Mouse (Mus musculus) forebrain, postnatal 0 days (tissue): ENCODE results near the gene Srf. TPM values are rescaled to one million over a fixed set of nuclear protein-coding genes. Genes with fewer than 3 reads are reported as not detected.
"Not testable (repeated sequence)": the region's sequence is repeated elsewhere in the genome, so short reads cannot be mapped to it uniquely, and the experiment has no call there.

Experiments used
- ATAC-seq: fragments of 200-750 bp; cut with Nextera tagmentation; 2 replicates; pipeline ENCODE4 v1.8.0; 2017; ENCODE audit warnings: mild to moderate bottlenecking, moderate library complexity
- DNase-seq: peaks from one replicate; pipeline ENCODE4 v3.0.0-alpha.2; 2015
- H3K27ac ChIP-seq: fragments of 300-500 bp; sonication (generic); 2 replicates; pipeline ENCODE4 v1.5.1; 2014; ENCODE audit warnings: low read depth, mild to moderate bottlenecking, antibody characterized with exemption, low read length, moderate library complexity, mixed read lengths
- H3K27me3 ChIP-seq: fragments of 300-500 bp; sonication (generic); 2 replicates; pipeline ENCODE4 v1.6.1; 2014; ENCODE audit warnings: mild to moderate bottlenecking, low read length, mixed read lengths; ENCODE audit not compliant: insufficient read depth
- H3K36me3 ChIP-seq: fragments of 300-500 bp; sonication (generic); 2 replicates; pipeline ENCODE4 v1.6.1; 2014; ENCODE audit warnings: mild to moderate bottlenecking, moderate library complexity; ENCODE audit not compliant: insufficient read depth
- H3K4me1 ChIP-seq: fragments of 300-500 bp; sonication (generic); 2 replicates; pipeline ENCODE4 v1.6.1; 2014; ENCODE audit warnings: antibody characterized with exemption; ENCODE audit not compliant: insufficient read depth
- H3K4me2 ChIP-seq: fragments of 300-500 bp; sonication (generic); 2 replicates; pipeline ENCODE4 v1.6.1; 2014; ENCODE audit warnings: low read depth, mild to moderate bottlenecking, moderate library complexity
- H3K4me3 ChIP-seq: fragments of 300-500 bp; sonication (generic); 2 replicates; pipeline ENCODE4 v1.5.1; 2014; ENCODE audit warnings: low read depth, low read length, mixed read lengths
- H3K9ac ChIP-seq: fragments of 300-500 bp; sonication (generic); 2 replicates; pipeline ENCODE4 v1.6.1; 2014; ENCODE audit warnings: mild to moderate bottlenecking
- H3K9me3 ChIP-seq: fragments of 300-500 bp; sonication (generic); 2 replicates; pipeline ENCODE4 v1.6.1; 2016; ENCODE audit warnings: low read length
- CTCF ChIP-seq: sonication (generic); IDR thresholded peaks from 2 replicates; pipeline ENCODE4 v1.5.1; 2016; ENCODE audit warnings: antibody characterized with exemption, control low read depth, low read depth
- WGBS: fragments of 180-500 bp; shearing (Covaris S2); extraction: QIAGEN DNeasy Blood & Tissue Kit; methylation state at CpG from one replicate; pipeline ENCODE4 v1.1.7; 2014; 5-methylcytosine and 5-hydroxymethylcytosine counted together
- polyA plus RNA-seq: library from polyadenylated mRNA; unstranded; fragments of >200 nt; fragmentation: Nextera tagmentation; extraction: Ambion mirVana; gene quantifications from 2 replicates; pipeline ENCODE4 v1.2.1, GENCODE M21; 2015
- total RNA-seq: library from RNA; depleted of rRNA; stranded (reverse); fragments of >200 nt; gene quantifications from 2 replicates; pipeline ENCODE4 v1.2.3, GENCODE M21; 2014

The Srf gene
- total and polyA plus RNA-seq, 2 experiments from 2014 or later = 2.4 to 47.2 TPM

DNA sequence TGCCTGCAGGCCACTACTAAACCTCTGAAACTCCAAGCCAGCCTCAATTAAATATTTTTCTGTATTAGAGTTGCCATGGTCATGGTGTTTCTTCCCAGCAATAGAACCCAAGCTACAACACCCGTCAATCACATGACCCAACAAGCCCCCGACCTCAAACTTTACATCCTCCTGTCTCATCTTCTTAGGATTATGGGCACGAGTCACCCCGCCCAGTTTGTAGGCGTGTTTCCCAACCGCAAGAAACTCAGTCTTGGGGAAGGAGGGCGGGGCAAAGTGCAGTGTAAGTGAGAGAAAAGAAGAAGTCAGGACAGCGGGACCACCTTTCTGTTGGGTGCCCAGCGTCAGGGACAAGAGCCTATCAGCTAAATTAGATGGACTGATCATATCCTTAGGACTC, 32.2 kb upstream of the Srf start:
- Histone ChIP-seq H3K27ac (no peak overlapping the region), H3K4me2 (no peak overlapping the region), H3K9me3 (no peaks in the 10 kb centered on the region), H3K36me3 (peaks cover 31% of the 10 kb centered on the region; the same call in 1 of the 2 replicates), H3K4me3 (no peak overlapping the region), H3K27me3 (no peaks in the 10 kb centered on the region), H3K4me1 (no peaks in the 10 kb centered on the region), H3K9ac (no peak overlapping the region)
- no peak for TF ChIP-seq CTCF
- 90% methylated on average over 9 of the region's 9 CpGs for WGBS
- ATAC-seq (no peak), DNase-seq (no peak)

DNA sequence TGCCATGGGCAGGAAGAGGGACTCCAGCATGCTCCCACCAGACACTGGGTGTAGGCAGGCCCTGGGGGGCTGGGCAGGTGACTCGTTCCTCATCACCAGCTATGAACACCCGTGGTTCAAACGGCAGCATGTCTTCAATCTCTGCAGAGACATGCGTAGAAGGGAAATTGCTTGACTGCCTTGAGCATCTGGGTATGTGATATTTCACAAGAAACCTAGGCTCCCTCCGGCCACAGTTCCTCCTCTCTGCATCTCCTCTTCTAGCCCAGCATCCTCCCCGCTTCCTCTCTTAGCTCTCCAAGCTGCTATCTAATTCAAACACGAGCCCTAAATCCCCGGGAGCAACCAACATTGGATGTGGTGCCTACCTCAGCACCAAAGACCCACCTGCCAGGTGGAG, 30.4 kb upstream of the Srf start:
- no peak for TF ChIP-seq CTCF
- Histone ChIP-seq H3K27me3 (no peaks in the 10 kb centered on the region), H3K4me2 (no peak overlapping the region), H3K9me3 (no peaks in the 10 kb centered on the region), H3K4me1 (no peaks in the 10 kb centered on the region), H3K4me3 (no peak overlapping the region), H3K9ac (no peak overlapping the region), H3K27ac (no peak overlapping the region), H3K36me3 (peaks cover 46% of the 10 kb centered on the region; the same call in 1 of the 2 replicates)
- 95% methylated on average over 8 of the region's 8 CpGs for WGBS
- no peak for ATAC-seq
- DNase-seq = no peak

DNA sequence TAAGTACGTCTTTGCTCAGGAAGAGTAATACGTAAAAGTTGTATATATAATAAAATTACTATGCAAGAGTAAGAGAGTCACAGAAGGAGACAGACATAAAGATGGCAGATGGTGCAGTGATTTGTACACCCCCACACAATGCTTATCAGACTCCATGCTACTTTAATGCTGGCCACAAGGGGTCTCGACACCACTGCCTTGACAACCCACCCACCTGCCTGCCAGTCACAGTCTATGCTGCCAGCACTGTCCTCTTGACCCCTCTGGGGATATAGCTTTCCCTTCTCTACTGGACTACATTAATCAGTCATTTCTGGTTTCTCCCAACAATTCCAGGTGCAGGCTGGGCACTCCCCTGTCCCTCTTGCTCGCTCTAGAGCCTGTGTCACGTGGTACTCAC, 22.7 kb upstream of the Srf start:
- H3K9ac ChIP-seq = no peak overlapping the region
- H3K4me1 ChIP-seq = no peaks in the 10 kb centered on the region
- H3K36me3 ChIP-seq = peaks cover 72% of the 10 kb centered on the region
- H3K27me3 ChIP-seq = no peaks in the 10 kb centered on the region
- 79% methylated on average over 5 of the region's 5 CpGs for WGBS
- H3K4me2 ChIP-seq = no peak overlapping the region
- no peak for DNase-seq
- ATAC-seq = peak; percentile 45; the same call in 1 of the 2 replicates
- TF ChIP-seq CTCF = peak; percentile 50
- no peaks in the 10 kb centered on the region for H3K9me3 ChIP-seq
- no peak overlapping the region for H3K4me3 ChIP-seq
- H3K27ac ChIP-seq = no peak overlapping the region

DNA sequence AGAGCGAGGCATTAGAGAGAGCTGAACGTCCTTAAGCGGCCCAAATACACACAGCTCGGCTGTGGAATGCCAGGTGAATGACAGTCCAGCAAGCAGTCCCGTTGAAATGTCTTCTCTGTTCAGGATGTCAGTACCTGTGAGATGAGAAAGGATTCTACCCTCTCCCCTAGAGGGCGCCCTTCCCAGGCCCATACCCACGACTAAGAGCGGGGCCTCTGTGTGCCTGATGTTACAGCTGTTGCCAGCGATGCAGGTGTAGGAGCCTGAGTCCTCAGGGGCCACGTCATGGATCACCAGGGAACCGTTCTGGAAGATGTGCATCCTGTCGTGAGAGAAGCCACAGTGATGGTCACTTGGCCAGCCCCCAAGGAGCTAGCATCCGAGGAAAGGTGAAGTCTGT, 20.1 kb upstream of the Srf start:
- Histone ChIP-seq H3K27ac (no peak overlapping the region), H3K4me2 (no peak overlapping the region), H3K27me3 (no peaks in the 10 kb centered on the region), H3K4me3 (no peak overlapping the region), H3K4me1 (no peaks in the 10 kb centered on the region), H3K36me3 (peaks cover 75% of the 10 kb centered on the region), H3K9me3 (no peaks in the 10 kb centered on the region), H3K9ac (no peak overlapping the region)
- peak; percentile 43 for TF ChIP-seq CTCF
- WGBS = 87% methylated on average over 13 of the region's 13 CpGs
- no peak for ATAC-seq
- DNase-seq = no peak

DNA sequence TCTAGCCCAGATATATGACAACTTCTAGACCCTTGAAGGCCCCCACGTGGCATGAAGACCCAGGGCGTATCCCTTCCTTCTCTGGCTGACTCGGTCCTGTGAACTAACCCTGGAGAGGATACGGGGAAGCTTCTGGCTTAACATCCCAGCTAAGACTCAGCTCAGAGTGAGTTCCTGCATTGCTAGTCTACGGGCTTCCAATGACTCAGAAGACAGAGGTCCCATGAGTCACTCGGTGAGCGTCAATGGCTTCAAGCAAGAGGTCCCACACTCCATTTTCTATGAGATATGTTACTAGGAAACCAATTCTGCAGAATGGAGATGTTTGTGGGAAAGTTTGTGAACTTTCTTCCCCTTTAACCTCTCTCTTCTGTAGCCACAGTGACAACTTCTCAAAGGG, 18.6 kb upstream of the Srf start:
- Histone ChIP-seq H3K36me3 (peaks cover 75% of the 10 kb centered on the region), H3K4me1 (no peaks in the 10 kb centered on the region), H3K27me3 (no peaks in the 10 kb centered on the region), H3K9ac (no peak overlapping the region), H3K9me3 (no peaks in the 10 kb centered on the region), H3K4me2 (no peak overlapping the region), H3K27ac (no peak overlapping the region), H3K4me3 (no peak overlapping the region)
- ATAC-seq (no peak), DNase-seq (no peak)
- 97% methylated on average over 7 of the region's 7 CpGs for WGBS
- TF ChIP-seq CTCF = no peak

DNA sequence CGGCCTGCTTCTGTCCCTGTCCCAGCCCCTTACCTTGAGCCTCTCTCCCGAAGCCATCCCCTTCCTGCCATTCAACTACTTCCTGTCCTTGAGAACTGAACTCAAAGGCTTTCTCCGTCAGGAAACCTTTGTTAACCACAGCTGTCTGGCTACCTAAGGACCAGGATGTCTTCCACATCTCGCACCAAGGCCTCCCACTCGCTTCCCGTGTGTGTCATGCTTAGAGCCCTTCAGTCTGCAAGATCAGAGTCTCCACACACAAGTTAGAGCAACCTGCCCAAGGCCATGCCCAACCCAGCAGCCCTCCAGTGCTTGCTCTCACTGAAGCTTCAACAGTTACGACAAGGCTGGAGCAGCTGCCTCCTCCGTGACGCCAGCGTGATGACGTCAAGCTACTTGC, 15.0 kb upstream of the Srf start:
- 93% methylated on average over 11 of the region's 11 CpGs for WGBS
- ATAC-seq = no peak

DNA sequence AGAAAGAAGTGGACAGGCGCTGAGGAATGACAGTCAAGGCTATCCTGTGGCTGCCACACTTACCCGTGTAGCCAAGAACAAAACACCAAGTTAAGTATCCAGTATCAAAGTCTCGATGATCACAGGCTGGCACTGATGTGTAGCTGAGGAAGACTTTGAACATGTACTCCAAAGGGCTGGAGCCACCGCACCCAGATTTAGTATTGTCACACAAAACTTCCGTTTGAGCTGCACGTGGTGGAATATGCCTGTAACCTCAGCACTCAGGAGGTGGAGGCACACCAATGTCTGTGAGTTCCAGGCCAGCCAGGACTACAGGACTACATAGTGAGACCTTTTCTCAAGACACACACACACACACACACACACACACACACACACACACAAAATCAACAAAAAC, 3.2 kb upstream of the Srf start:
- peaks cover 4% of the 10 kb centered on the region for H3K4me1 ChIP-seq
- H3K9ac ChIP-seq = no peak overlapping the region
- H3K9me3 ChIP-seq = no peaks in the 10 kb centered on the region
- no peak overlapping the region for H3K4me2 ChIP-seq
- H3K27ac ChIP-seq = no peak overlapping the region
- 93% methylated on average over 6 of the region's 6 CpGs for WGBS
- no peak overlapping the region for H3K4me3 ChIP-seq
- no peak for TF ChIP-seq CTCF
- DNase-seq = no peak
- ATAC-seq = no peak
- no peaks in the 10 kb centered on the region for H3K36me3 ChIP-seq
- H3K27me3 ChIP-seq = no peaks in the 10 kb centered on the region

More for the DNA sequence above, 15.0 kb upstream of the Srf start:
- TF ChIP-seq CTCF = no peak
- H3K9ac ChIP-seq = no peak overlapping the region
- no peaks in the 10 kb centered on the region for H3K9me3 ChIP-seq
- no peak overlapping the region for H3K27ac ChIP-seq
- no peak overlapping the region for H3K4me2 ChIP-seq
- H3K4me3 ChIP-seq = no peak overlapping the region
- no peak for DNase-seq
- H3K4me1 ChIP-seq = no peaks in the 10 kb centered on the region
- no peaks in the 10 kb centered on the region for H3K27me3 ChIP-seq
- H3K36me3 ChIP-seq = peaks cover 63% of the 10 kb centered on the region

DNA sequence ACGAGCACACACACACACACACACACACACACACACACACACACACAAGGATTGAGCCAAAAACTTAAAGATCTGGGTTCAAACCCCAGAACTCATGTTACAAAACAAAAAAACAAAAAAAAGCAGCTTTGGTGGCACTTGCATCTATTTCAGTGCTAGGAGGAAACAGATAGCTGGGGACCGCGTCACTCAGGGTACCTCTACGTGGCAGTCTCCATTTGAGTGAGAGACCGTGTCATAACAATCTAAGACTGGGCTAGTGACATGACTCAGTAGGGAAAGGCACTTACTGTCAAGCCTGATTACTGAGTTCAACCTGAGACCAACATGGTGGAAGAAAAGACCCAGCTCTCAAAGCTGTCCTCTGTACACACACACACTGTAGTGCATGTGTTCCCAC, 2.2 kb upstream of the Srf start:
- Histone ChIP-seq H3K27ac (no peak overlapping the region), H3K4me3 (no peak overlapping the region), H3K4me2 (no peak overlapping the region), H3K4me1 (peaks cover 14% of the 10 kb centered on the region), H3K9ac (no peak overlapping the region), H3K9me3 (no peaks in the 10 kb centered on the region), H3K36me3 (no peaks in the 10 kb centered on the region), H3K27me3 (no peaks in the 10 kb centered on the region)
- ATAC-seq (no peak), DNase-seq (no peak)
- 84% methylated on average over 5 of the region's 5 CpGs for WGBS
- no peak for TF ChIP-seq CTCF

DNA sequence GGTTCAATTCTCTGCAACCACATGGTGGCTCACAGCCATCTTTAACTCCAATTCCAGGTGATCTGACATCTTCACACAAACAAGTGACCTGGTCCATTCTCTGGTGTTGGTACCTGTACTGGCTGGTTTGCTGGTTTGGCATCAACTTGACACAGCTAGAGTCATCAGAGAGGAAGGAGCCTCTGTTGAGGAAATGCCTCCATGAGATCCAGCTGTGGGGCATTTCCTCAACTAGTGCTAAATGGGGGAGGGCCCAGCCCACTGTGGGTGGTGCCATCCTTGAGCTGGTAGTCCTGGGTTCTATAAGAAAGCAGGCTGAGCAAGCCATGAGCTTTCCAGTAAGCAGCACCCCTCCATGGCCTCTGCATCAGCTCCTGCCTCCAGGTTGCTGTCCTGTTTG, 1.3 kb upstream of the Srf start:
- H3K36me3 ChIP-seq, H3K4me2 ChIP-seq, H3K27ac ChIP-seq, H3K4me3 ChIP-seq, H3K9me3 ChIP-seq, H3K27me3 ChIP-seq, ATAC-seq, DNase-seq, H3K9ac ChIP-seq: not testable (repeated sequence)
- H3K4me1 ChIP-seq = peaks cover 20% of the 10 kb centered on the region
